Comparison of ENCODE assay signal across 8 mouse cellular contexts in the genomic region with DNA sequence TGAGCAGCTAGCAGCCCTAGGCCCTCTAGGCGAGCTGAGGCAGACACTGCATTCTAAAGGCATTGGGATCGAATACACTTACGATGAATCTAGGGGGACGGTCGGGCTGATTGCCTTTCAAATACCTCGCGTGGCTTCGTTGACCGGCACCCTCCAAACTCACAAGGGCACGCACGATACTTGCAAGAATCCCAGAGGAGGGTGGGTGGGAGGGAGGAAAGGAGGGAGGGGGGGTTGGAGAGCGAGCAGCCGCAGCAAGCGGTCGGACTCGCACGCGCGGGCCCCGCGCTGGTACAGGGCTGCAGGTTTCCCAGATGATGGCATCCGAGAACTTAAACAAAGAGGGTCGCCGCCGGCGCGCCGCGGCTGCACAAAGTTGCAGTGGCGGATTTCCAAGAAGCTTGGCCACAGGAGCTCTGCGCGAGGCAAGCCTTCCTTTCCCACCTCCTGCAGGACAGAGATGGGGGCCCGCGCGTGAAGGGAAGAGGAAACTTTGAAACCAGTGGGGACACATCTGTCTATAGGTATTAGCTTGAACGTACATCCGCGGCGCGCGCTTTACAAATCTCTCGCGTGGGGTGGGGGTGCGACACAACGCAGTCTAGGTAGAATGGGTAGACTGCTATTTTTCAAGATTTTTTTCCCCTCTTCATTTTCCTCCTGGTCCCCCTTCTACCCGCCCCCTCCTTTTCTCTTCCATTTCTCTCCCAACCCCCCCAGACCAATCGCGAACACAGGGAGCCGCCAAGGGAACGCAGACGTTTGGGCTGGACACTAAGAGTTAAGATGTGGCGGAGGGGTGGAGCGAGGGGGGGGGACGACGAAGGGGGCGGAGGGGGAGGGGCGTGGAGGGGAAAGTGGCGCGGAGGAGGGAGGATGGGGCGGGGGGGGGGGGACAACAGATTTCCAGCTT. TPM values are rescaled to one million over a fixed set of nuclear protein-coding genes. Genes with fewer than 3 reads are reported as not detected.
DNase-seq lines count a peak whose midpoint lies in the region; ATAC-seq lines count a peak whose summit lies in the region.

No protein-coding gene starts in this region.

- no peak for DNase-seq in heart, adult 18-20 months
- peak; percentile 74 for DNase-seq in embryo, embryonic 10.5 days (ENCODE audit: low spot score)
- DNase-seq in thymus, postnatal 0 days (ENCODE audit: low spot score): no peak
- DNase-seq in T-cell, adult 2 months (ENCODE audit: low spot score): no peak

- 0 out of 2 replicates have a peak, but pooled peaks have one; percentile 2 for ATAC-seq in heart, embryonic 16.5 days (replicated peaks; ENCODE audit: extremely low read depth, insufficient read depth, low FRiP score)
- ATAC-seq in hindbrain, embryonic 16.5 days: peak; percentile 65
- peak; percentile 2; the same call in 1 of the 2 replicates for ATAC-seq in limb, embryonic 15.5 days (ENCODE audit: insufficient number of reproducible peaks, low FRiP score, low TSS enrichment, low read depth)
- ATAC-seq in stomach, embryonic 14.5 days (ENCODE audit: insufficient number of reproducible peaks, insufficient read depth, low FRiP score, low read depth): no peak

- H3K36me3 ChIP-seq in heart, embryonic 16.5 days (ENCODE audit: control insufficient read depth, insufficient read depth): no peaks in the 10 kb centered on the region
- H3K36me3 ChIP-seq in hindbrain, embryonic 16.5 days (ENCODE audit: control insufficient read depth, insufficient read depth, low read length): no peaks in the 10 kb centered on the region
- no peaks in the 10 kb centered on the region for H3K36me3 ChIP-seq in limb, embryonic 15.5 days
- no peaks in the 10 kb centered on the region for H3K36me3 ChIP-seq in stomach, embryonic 14.5 days (ENCODE audit: control insufficient read depth, insufficient read depth, low read length)

- H3K9ac ChIP-seq in heart, embryonic 16.5 days (ENCODE audit: low read length): no peak overlapping the region
- peak overlapping the region; percentile 75 for H3K9ac ChIP-seq in hindbrain, embryonic 16.5 days (ENCODE audit: low read depth, low read length)
- H3K9ac ChIP-seq in limb, embryonic 15.5 days: no peak overlapping the region
- no peak overlapping the region for H3K9ac ChIP-seq in stomach, embryonic 14.5 days (replicated peaks; ENCODE audit: low read depth, low read length)

- under 1% methylated on average over 51 of the region's 60 CpGs for WGBS in heart, embryonic 16.5 days
- WGBS in hindbrain, embryonic 16.5 days: under 1% methylated on average over 57 of the region's 60 CpGs
- WGBS in limb, embryonic 15.5 days: under 1% methylated on average over 49 of the region's 60 CpGs
- under 1% methylated on average over 51 of the region's 60 CpGs for WGBS in stomach, embryonic 14.5 days

- H3K4me3 ChIP-seq in heart, embryonic 16.5 days (ENCODE audit: low read length): peak overlapping the region; percentile 57
- peak overlapping the region; percentile 54 for H3K4me3 ChIP-seq in hindbrain, embryonic 16.5 days (ENCODE audit: low read length)
- H3K4me3 ChIP-seq in limb, embryonic 15.5 days: peak overlapping the region; percentile 42
- H3K4me3 ChIP-seq in stomach, embryonic 14.5 days (ENCODE audit: low read depth, low read length): peak overlapping the region; percentile 26

- peaks cover 35% of the 10 kb centered on the region for H3K4me1 ChIP-seq in heart, embryonic 16.5 days (ENCODE audit: control insufficient read depth, insufficient read depth, low read length)
- no peaks in the 10 kb centered on the region for H3K4me1 ChIP-seq in hindbrain, embryonic 16.5 days (ENCODE audit: control insufficient read depth, insufficient read depth, low read depth, low read length)
- H3K4me1 ChIP-seq in limb, embryonic 15.5 days: peaks cover 50% of the 10 kb centered on the region
- H3K4me1 ChIP-seq in stomach, embryonic 14.5 days (ENCODE audit: control insufficient read depth, insufficient read depth, low read length): peaks cover 29% of the 10 kb centered on the region

- peak overlapping the region; percentile 89 for H3K4me2 ChIP-seq in heart, embryonic 16.5 days (ENCODE audit: low read depth, low read length)
- peak overlapping the region; percentile 71 for H3K4me2 ChIP-seq in hindbrain, embryonic 16.5 days (ENCODE audit: low read length)
- H3K4me2 ChIP-seq in limb, embryonic 15.5 days: peak overlapping the region; percentile 64
- H3K4me2 ChIP-seq in stomach, embryonic 14.5 days (replicated peaks; ENCODE audit: low read depth, low read length): peak overlapping the region; percentile 40

- H3K9me3 ChIP-seq in heart, embryonic 16.5 days (replicated peaks; ENCODE audit: control insufficient read depth, low read length): no peaks in the 10 kb centered on the region
- no peaks in the 10 kb centered on the region for H3K9me3 ChIP-seq in hindbrain, embryonic 16.5 days (ENCODE audit: control insufficient read depth, low read length)
- no peaks in the 10 kb centered on the region for H3K9me3 ChIP-seq in limb, embryonic 15.5 days
- H3K9me3 ChIP-seq in stomach, embryonic 14.5 days (ENCODE audit: control insufficient read depth, low read depth, low read length): no peaks in the 10 kb centered on the region

- H3K27ac ChIP-seq in heart, embryonic 16.5 days (ENCODE audit: low read length): no peak overlapping the region
- H3K27ac ChIP-seq in hindbrain, embryonic 16.5 days (ENCODE audit: low read depth, low read length): peak overlapping the region; percentile 97
- H3K27ac ChIP-seq in limb, embryonic 15.5 days: peak overlapping the region; percentile 72
- no peak overlapping the region for H3K27ac ChIP-seq in stomach, embryonic 14.5 days (ENCODE audit: low read length)

- peaks cover 80% of the 10 kb centered on the region for H3K27me3 ChIP-seq in heart, embryonic 16.5 days (ENCODE audit: control insufficient read depth, insufficient read depth, low read length)
- H3K27me3 ChIP-seq in hindbrain, embryonic 16.5 days (replicated peaks; ENCODE audit: control insufficient read depth, insufficient read depth, low read length): no peaks in the 10 kb centered on the region
- peaks cover 90% of the 10 kb centered on the region for H3K27me3 ChIP-seq in limb, embryonic 15.5 days
- H3K27me3 ChIP-seq in stomach, embryonic 14.5 days (ENCODE audit: control insufficient read depth, insufficient read depth, low read length): peaks cover 57% of the 10 kb centered on the region

RNA-seq across cellular contexts. Expression of a gene that starts 0.6 kb away (rescaled TPM):
- 0.02 TPM in 1 of 2 replicates, not detected in the other for polyA plus RNA-seq in heart, embryonic 16.5 days (2015; fragmentation: Nextera tagmentation; extraction: Ambion mirVana)
- total RNA-seq in heart, adult 18-20 months (2021): under 1 TPM in 1 of 2 experiments, not detected in 1; 0.03 TPM
- 8.4 and 9.5 TPM in 2 replicates for polyA plus RNA-seq in hindbrain, embryonic 16.5 days (2015; fragmentation: Nextera tagmentation; extraction: Ambion mirVana)
- 0.47 and 0.86 TPM in 2 replicates for polyA plus RNA-seq in limb, embryonic 15.5 days (2015; fragmentation: Nextera tagmentation; extraction: Ambion mirVana)
- 0.04 TPM in 1 of 2 replicates, not detected in the other for polyA plus RNA-seq in stomach, embryonic 14.5 days (2014; fragmentation: Nextera tagmentation; extraction: Ambion mirVana)
- polyA plus RNA-seq in thymus, postnatal 0 days (2015; fragmentation: Nextera tagmentation; extraction: Ambion mirVana): 0.03 and 0.04 TPM in 2 replicates

Comparison
In these comparisons a context has a peak if more than half of its experiments do, and no peak if none do; other contexts are left out.
1. H3K27ac ChIP-seq: peak in hindbrain, embryonic 16.5 days (single experiment) and limb, embryonic 15.5 days (single experiment); none in heart, embryonic 16.5 days (single experiment) and stomach, embryonic 14.5 days (single experiment).
2. Peak in every context shown above with its lines, with median percentiles within 50 percentile points of each other: H3K4me2 ChIP-seq and H3K4me3 ChIP-seq.